Comparison of ENCODE assay signal across 10 mouse cellular contexts in the genomic region with DNA sequence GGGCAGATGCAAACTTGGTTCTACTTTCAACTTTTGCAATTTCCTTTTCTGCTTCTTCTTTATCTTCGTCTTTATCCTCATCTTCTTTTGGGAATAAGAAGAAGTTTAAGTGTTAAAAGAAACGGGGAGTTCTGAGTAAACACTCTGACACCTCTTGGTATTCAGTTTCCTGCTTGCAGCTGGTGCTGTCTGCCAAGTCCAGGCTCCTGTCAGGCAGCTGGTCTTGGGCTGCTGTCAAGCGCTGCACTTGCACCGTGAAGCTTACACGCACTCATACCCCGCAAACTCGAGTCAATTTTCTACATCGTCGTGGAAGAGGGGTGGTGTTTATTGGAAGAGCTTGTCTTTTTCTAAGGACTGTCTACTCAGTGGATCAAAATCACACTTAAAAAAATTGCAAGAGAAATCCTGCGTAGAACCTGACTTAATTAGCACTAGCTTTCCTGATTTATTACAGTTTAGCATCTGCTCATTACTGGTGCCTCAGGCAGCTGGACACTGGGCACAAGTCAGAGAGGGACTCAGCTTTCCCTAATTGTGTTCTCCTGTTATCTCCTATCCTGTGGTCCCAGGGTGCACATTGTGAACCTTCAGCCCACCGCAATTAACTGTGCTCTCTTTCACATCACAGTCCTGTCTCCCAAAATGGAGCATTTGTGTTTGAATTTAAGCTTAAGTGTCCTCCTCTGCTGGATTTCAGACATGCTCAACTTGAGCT. TPM values are rescaled to one million over a fixed set of nuclear protein-coding genes. Genes with fewer than 3 reads are reported as not detected.
DNase-seq lines count a peak whose midpoint lies in the region; ATAC-seq lines count a peak whose summit lies in the region.
"Had no signal": no experiment of that assay in that cellular context is flagged by ENCODE, and none has a peak within 500 bp of the region (broad histone marks: within the 10 kb centered on the region; RNA-seq: fewer than 3 reads in every experiment).

No protein-coding gene starts in this region.

- no peaks in the 10 kb centered on the region for H3K9me3 ChIP-seq in forebrain, embryonic 12.5 days

- H3K27me3 ChIP-seq in forebrain, embryonic 12.5 days: no peaks in the 10 kb centered on the region

- WGBS in forebrain, embryonic 12.5 days: 49% methylated on average over 11 of the region's 11 CpGs

- no peak overlapping the region for H3K4me2 ChIP-seq in forebrain, embryonic 12.5 days

- no peaks in the 10 kb centered on the region for H3K36me3 ChIP-seq in forebrain, embryonic 12.5 days (replicated peaks)

- DNase-seq in heart, postnatal 10 days: peak; percentile 25 to 31
- no peak for DNase-seq in heart, adult 9 months (ENCODE audit: low spot score in 2 of 2)
- peak; percentile 30 for DNase-seq in lung, postnatal 10 days
- no peak for DNase-seq in lung, postnatal 25 days (ENCODE audit: low spot score)
- DNase-seq in mesoderm, embryonic 11.5 days (ENCODE audit: low read depth, low spot score): peak; percentile 29
- no peak for DNase-seq in thymus, adult 18-20 months
- DNase-seq: cerebellum, postnatal 14 days had no signal

- H3K27ac ChIP-seq in forebrain, embryonic 12.5 days: peak overlapping the region; percentile 25; the same call in 1 of the 2 replicates

- H3K9ac ChIP-seq in forebrain, embryonic 12.5 days: no peak overlapping the region

- no peak; the same call in 1 of the 2 replicates for ATAC-seq in forebrain, embryonic 12.5 days (ENCODE audit: low FRiP score)
- ATAC-seq in megakaryocyte progenitor cell, adult 5-6 weeks (replicated peaks; ENCODE audit: poor library complexity): no peak

- H3K4me1 ChIP-seq in forebrain, embryonic 12.5 days: peaks cover 10% of the 10 kb centered on the region; the same call in 1 of the 2 replicates

- intact Hi-C loops in heart, postnatal 10 days (cut with DNase I): loop anchor here (5.0 kb wide), 1 partner anchor 247 kb away; no protein-coding TSS in a partner anchor

- H3K4me3 ChIP-seq in forebrain, embryonic 12.5 days (replicated peaks): no peak overlapping the region

RNA-seq across cellular contexts. Expression of gene Clnk, which starts 3.5 kb away (rescaled TPM):
- not detected for total RNA-seq in heart, postnatal 10 days (2021)
- polyA plus RNA-seq in forebrain, embryonic 12.5 days (2016; fragmentation: Nextera tagmentation; extraction: Ambion mirVana): not detected in 2 replicates
- 1.2 and 2.6 TPM in 2 replicates for total RNA-seq in megakaryocyte progenitor cell, adult 5-6 weeks (2015)
- total RNA-seq in megakaryocyte progenitor cell, adult 5-6 weeks (2017): 2.4 TPM in 1 of 2 replicates, not detected in the other
- total RNA-seq: gastrocnemius, postnatal 4 days had no signal

Comparison
In these comparisons a context has a peak if more than half of its experiments do, and no peak if none do; other contexts are left out.
1. DNase-seq: peak in heart, postnatal 10 days (2 of 2), lung, postnatal 10 days (single experiment) and mesoderm, embryonic 11.5 days (single experiment); none in heart, adult 9 months (0 of 2), lung, postnatal 25 days (single experiment) and thymus, adult 18-20 months (0 of 2).